Comparison of ENCODE assay signal across 9 mouse cellular contexts in the genomic region with DNA sequence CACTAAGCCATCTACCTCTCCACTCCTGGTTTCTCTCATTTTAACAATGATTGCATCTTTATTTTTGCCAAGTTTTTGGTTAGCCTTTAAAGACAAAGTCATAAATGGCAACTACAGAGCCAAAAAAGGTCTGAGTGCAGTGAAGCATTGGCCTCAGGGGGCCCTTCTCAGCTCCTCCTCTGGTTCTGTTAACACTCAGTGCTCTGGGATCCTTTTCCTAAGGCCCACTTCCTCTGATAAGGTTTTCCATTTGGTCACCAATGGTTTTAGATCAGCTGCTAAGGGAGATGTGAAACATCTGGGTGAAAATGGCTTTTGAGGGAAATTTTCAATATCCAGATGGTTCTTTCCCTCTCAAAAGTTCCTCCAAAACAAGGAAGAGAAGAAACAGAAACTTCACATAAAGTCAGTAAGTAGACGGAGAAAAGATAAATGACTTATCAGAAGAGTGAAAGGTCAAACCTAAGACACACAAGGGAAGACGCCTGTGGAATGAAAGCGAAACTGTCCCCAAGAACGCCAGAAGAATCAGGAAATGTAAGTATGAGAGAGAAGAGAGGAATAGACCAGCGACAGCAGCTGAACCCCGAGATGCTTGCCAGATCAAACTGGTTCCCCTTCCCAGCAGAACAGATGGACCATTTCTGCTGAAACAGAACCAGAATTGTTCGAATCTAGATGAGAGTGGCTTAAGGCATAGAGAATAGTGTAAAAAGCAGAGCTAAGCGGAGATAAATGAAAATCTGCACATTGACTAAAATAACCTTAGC.
A peak's percentile ranks its signal among the peaks of the same experiment; 100 is the strongest.
DNase-seq lines count a peak whose midpoint lies in the region; ATAC-seq and TF ChIP-seq lines count a peak whose summit lies in the region.
"Had no signal": no experiment of that assay in that cellular context is flagged by ENCODE, and none has a peak within 500 bp of the region (broad histone marks: within the 10 kb centered on the region; RNA-seq: fewer than 3 reads in every experiment).

No protein-coding gene starts in this region.

- TF ChIP-seq CTCF in gastrocnemius, adult 2 months (IDR thresholded peaks at IDR 0.05) = no peak

- ATAC-seq in heart, embryonic 13.5 days (ENCODE audit: extremely low read depth, insufficient number of reproducible peaks, low FRiP score, low TSS enrichment) = no peak
- 0 out of 2 replicates have a peak, but pooled peaks have one; percentile 35 for ATAC-seq in monocyte, adult 5-6 weeks (replicated peaks; ENCODE audit: insufficient number of reproducible peaks, low FRiP score, low TSS enrichment, poor library complexity, severe bottlenecking)
- ATAC-seq: midbrain, embryonic 13.5 days had no signal

- peak overlapping the region; percentile 64 for H3K27ac ChIP-seq in gastrocnemius, adult 2 months
- peak overlapping the region; percentile 81 for H3K27ac ChIP-seq in heart, embryonic 13.5 days (replicated peaks)
- H3K27ac ChIP-seq: midbrain, embryonic 13.5 days had no signal

- no peaks in the 10 kb centered on the region for H3K36me3 ChIP-seq in heart, embryonic 13.5 days
- H3K36me3 ChIP-seq: midbrain, embryonic 13.5 days had no signal

- peak overlapping the region; percentile 54 for H3K4me3 ChIP-seq in gastrocnemius, adult 2 months
- H3K4me3 ChIP-seq in heart, embryonic 13.5 days = peak overlapping the region; percentile 31
- H3K4me3 ChIP-seq: midbrain, embryonic 13.5 days had no signal

- peak overlapping the region; percentile 54; the same call in 1 of the 2 replicates for H3K9ac ChIP-seq in heart, embryonic 13.5 days
- H3K9ac ChIP-seq: midbrain, embryonic 13.5 days had no signal

- no peak for DNase-seq in gastrocnemius, adult 2 months
- DNase-seq in gastrocnemius, postnatal 10 days = no peak
- peak; percentile 31 for DNase-seq in large intestine, adult 2 months (ENCODE audit: low read depth, low spot score)
- DNase-seq in adipocyte (ENCODE audit: low spot score) = no peak
- no peak for DNase-seq in urinary bladder, adult 18-20 months (ENCODE audit: low spot score in 2 of 2)
- no peak for DNase-seq in frontal cortex, postnatal 10 days (ENCODE audit: low spot score in 2 of 2)

- H3K4me2 ChIP-seq in heart, embryonic 13.5 days = peak overlapping the region; percentile 64
- H3K4me2 ChIP-seq: midbrain, embryonic 13.5 days had no signal

- H3K4me1 ChIP-seq in heart, embryonic 13.5 days = peaks cover 24% of the 10 kb centered on the region
- H3K4me1 ChIP-seq: midbrain, embryonic 13.5 days had no signal

- WGBS in heart, embryonic 13.5 days = 18% methylated on average over 8 of the region's 8 CpGs
- whole genome bisulfite sequencing in large intestine, adult 2 months = 19% methylated on average over 8 of the region's 8 CpGs

- no peaks in the 10 kb centered on the region for H3K9me3 ChIP-seq in heart, embryonic 13.5 days
- H3K9me3 ChIP-seq: midbrain, embryonic 13.5 days had no signal

- intact Hi-C loops in gastrocnemius, adult 2 months (cut with DNase I) = no loop called here

- H3K27me3 ChIP-seq in heart, embryonic 13.5 days (replicated peaks) = no peaks in the 10 kb centered on the region
- H3K27me3 ChIP-seq: midbrain, embryonic 13.5 days had no signal
